Mouse (Mus musculus) liver (tissue): ENCODE data around the gene Mamdc2.

Experiments used
- DNase-seq: peaks from one replicate; pipeline ENCODE4 v3.0.0-alpha.2; 2020; ENCODE audit warnings: mixed read lengths

The Mamdc2 gene

GRCm38 (mm10) chr19:23417668-23418067, 30.6 kb downstream of the Mamdc2 start:
- no peak for DNase-seq

- DNase-seq: no peak
Observed at GRCm38 (mm10) chr19:23410800-23411199, 37.4 kb downstream of the Mamdc2 start.

GRCm38 (mm10) chr19:23410328-23410727, 37.9 kb downstream of the Mamdc2 start:
- no peak for DNase-seq

GRCm38 (mm10) chr19:23401469-23402135, 46.6 kb downstream of the Mamdc2 start:
- DNase-seq: no peak

GRCm38 (mm10) chr19:23400485-23400884, 47.8 kb downstream of the Mamdc2 start:
- no peak for DNase-seq

- no peak for DNase-seq
Observed at GRCm38 (mm10) chr19:23395956-23396355, 52.3 kb downstream of the Mamdc2 start.

GRCm38 (mm10) chr19:23394597-23394996, 53.6 kb downstream of the Mamdc2 start:
- no peak for DNase-seq

- no peak for DNase-seq
Observed at GRCm38 (mm10) chr19:23388862-23389272, 59.4 kb downstream of the Mamdc2 start.

GRCm38 (mm10) chr19:23388083-23388861, 60.0 kb downstream of the Mamdc2 start:
- no peak for DNase-seq

GRCm38 (mm10) chr19:23382396-23382795, 65.8 kb downstream of the Mamdc2 start:
- no peak for DNase-seq

- DNase-seq: no peak
Observed at GRCm38 (mm10) chr19:23380968-23381367, 67.3 kb downstream of the Mamdc2 start.

- DNase-seq: no peak
Observed at GRCm38 (mm10) chr19:23379752-23380504, 68.3 kb downstream of the Mamdc2 start.

GRCm38 (mm10) chr19:23376536-23377201, 71.6 kb downstream of the Mamdc2 start:
- DNase-seq: no peak

GRCm38 (mm10) chr19:23374941-23375656, 73.1 kb downstream of the Mamdc2 start:
- no peak for DNase-seq

- DNase-seq: no peak
Observed at GRCm38 (mm10) chr19:23373728-23374127, 74.5 kb downstream of the Mamdc2 start.

- DNase-seq: peak; percentile 51
Observed at GRCm38 (mm10) chr19:23373287-23373686, 75.0 kb downstream of the Mamdc2 start.

GRCm38 (mm10) chr19:23369275-23369674, 79.0 kb downstream of the Mamdc2 start:
- no peak for DNase-seq

GRCm38 (mm10) chr19:23362006-23362405, 86.2 kb downstream of the Mamdc2 start:
- DNase-seq: no peak

- DNase-seq: no peak
Observed at GRCm38 (mm10) chr19:23361124-23361523, 87.1 kb downstream of the Mamdc2 start.

GRCm38 (mm10) chr19:23360536-23360935, 87.7 kb downstream of the Mamdc2 start:
- no peak for DNase-seq

GRCm38 (mm10) chr19:23357253-23357652, 91.0 kb downstream of the Mamdc2 start:
- no peak for DNase-seq

GRCm38 (mm10) chr19:23354738-23355137, 93.5 kb downstream of the Mamdc2 start:
- DNase-seq: no peak
